Mouse (Mus musculus) myocyte (in vitro differentiated cells): Measurements from ENCODE around the gene March1. TPM values are rescaled to one million over a fixed set of nuclear protein-coding genes. Genes with fewer than 3 reads are reported as not detected.

ENCODE experiments used
- H3K27me3 ChIP-seq: one replicate; pipeline ENCODE4 v1.6.1; 2011; ENCODE audit not compliant: control insufficient read depth, insufficient read depth, insufficient read length
- H3K36me3 ChIP-seq: one replicate; pipeline ENCODE4 v1.6.1; 2011; ENCODE audit not compliant: control insufficient read depth, insufficient read depth
- H3K4me2 ChIP-seq: one replicate; pipeline ENCODE4 v1.6.1; 2011; ENCODE audit warnings: low read depth, control low read depth
- H3K4me3 ChIP-seq: one replicate; pipeline ENCODE4 v1.5.1; 2011; ENCODE audit warnings: mild to moderate bottlenecking, control low read depth, moderate library complexity
- H3K79me2 ChIP-seq: one replicate; pipeline ENCODE4 v1.6.1; 2011; ENCODE audit not compliant: control insufficient read depth, insufficient read depth
- H3ac ChIP-seq: one replicate; pipeline ENCODE4 v1.6.1; 2011; ENCODE audit not compliant: control insufficient read depth, insufficient read length
- CEBPB ChIP-seq: IDR thresholded peaks from 2 replicates; pipeline ENCODE4 v1.6.1; 2011; ENCODE audit warnings: mild to moderate bottlenecking, moderate library complexity; ENCODE audit not compliant: poor library complexity, insufficient read depth, severe bottlenecking
- E2F4 ChIP-seq: IDR thresholded peaks from one replicate; pipeline ENCODE4 v1.6.1; 2011; ENCODE audit warnings: mild to moderate bottlenecking, control low read depth, moderate library complexity; ENCODE audit not compliant: insufficient read depth
- MAX ChIP-seq: IDR thresholded peaks from one replicate; pipeline ENCODE4 v1.6.1; 2011; ENCODE audit warnings: low read depth, mild to moderate bottlenecking, control low read depth
- MYOD1 ChIP-seq, 3 experiments: IDR thresholded peaks; one replicate each; pipeline ENCODE4 v1.6.1; 2011; ENCODE audit warnings: control low read depth in 2 of 3, low read depth in 2 of 3, mild to moderate bottlenecking in 2 of 3, moderate library complexity in 1 of 3; ENCODE audit not compliant: insufficient read length in 2 of 3, control insufficient read depth in 1 of 3
- MYOG ChIP-seq, 3 experiments: IDR thresholded peaks; one replicate each; pipeline ENCODE4 v1.6.1; 2011; ENCODE audit warnings: control low read depth in 2 of 3, low read depth in 2 of 3, mild to moderate bottlenecking in 2 of 3; ENCODE audit not compliant: insufficient read length in 2 of 3, control insufficient read depth in 1 of 3, insufficient read depth in 1 of 3
- POLR2A ChIP-seq: IDR thresholded peaks from one replicate; pipeline ENCODE4 v1.6.1; 2011; ENCODE audit warnings: low read depth, mild to moderate bottlenecking, control low read depth, moderate library complexity; ENCODE audit not compliant: insufficient read length
- POLR2AphosphoS2 ChIP-seq: IDR thresholded peaks from one replicate; pipeline ENCODE4 v1.6.1; 2011; ENCODE audit warnings: low read depth, control low read depth; ENCODE audit not compliant: insufficient read length
- REST ChIP-seq: IDR thresholded peaks from one replicate; pipeline ENCODE4 v1.6.1; 2011; ENCODE audit warnings: mild to moderate bottlenecking, control low read depth, moderate library complexity; ENCODE audit not compliant: insufficient read depth, insufficient read length
- SRF ChIP-seq: IDR thresholded peaks from one replicate; pipeline ENCODE4 v1.6.1; 2011; ENCODE audit warnings: low read depth; ENCODE audit not compliant: control insufficient read depth, insufficient read length
- TCF12 ChIP-seq: IDR thresholded peaks from one replicate; pipeline ENCODE4 v1.6.1; 2011; ENCODE audit warnings: mild to moderate bottlenecking, control low read depth; ENCODE audit not compliant: poor library complexity, insufficient read depth, severe bottlenecking
- TCF3 ChIP-seq: IDR thresholded peaks from one replicate; pipeline ENCODE4 v1.6.1; 2011; ENCODE audit warnings: low read depth, control low read depth; ENCODE audit not compliant: insufficient read length
- USF1 ChIP-seq: IDR thresholded peaks from one replicate; pipeline ENCODE4 v1.6.1; 2011; ENCODE audit warnings: low read depth, mild to moderate bottlenecking, control low read depth, moderate library complexity
- polyA plus RNA-seq: library from polyadenylated mRNA; unstranded; fragments of >200 nt; fragmentation: generic; extraction: Trizol; gene quantifications from one replicate; pipeline ENCODE4 v1.2.1, GENCODE M21; 2012; ENCODE audit warnings: missing spikeins

March1 gene
- polyA plus RNA-seq, 1 experiment = 0.06 TPM

GRCm38 (mm10) chr8:65645502-65645901 lies 27.8 kb downstream of the March1 start:
- Histone ChIP-seq H3K79me2 (no peaks in the 10 kb centered on the region), H3K4me3 (no peak overlapping the region), H3ac (no peak overlapping the region), H3K4me2 (peak overlapping the region; percentile 20), H3K36me3 (no peaks in the 10 kb centered on the region), H3K27me3 (no peaks in the 10 kb centered on the region)
- TF ChIP-seq POLR2A (no peak), POLR2AphosphoS2 (no peak), USF1 (no peak), CEBPB (no peak), TCF12 (no peak), MAX (no peak), MYOD1 (IDR thresholded peaks at IDR 0.05; ENCODE audit: control insufficient read depth in 1 of 3, insufficient read length in 2 of 3, low read depth in 2 of 3) (no peak), MYOG (IDR thresholded peaks at IDR 0.05; ENCODE audit: control insufficient read depth in 1 of 3, insufficient read depth in 1 of 3, insufficient read length in 2 of 3, low read depth in 2 of 3) (no peak), E2F4 (no peak), TCF3 (no peak), REST (no peak), SRF (no peak)

- no peaks in the 10 kb centered on the region for H3K27me3 ChIP-seq
- no peak overlapping the region for H3K4me3 ChIP-seq
- no peaks in the 10 kb centered on the region for H3K36me3 ChIP-seq
- TF ChIP-seq CEBPB = no peak
- no peak for TF ChIP-seq POLR2AphosphoS2
- no peak for TF ChIP-seq TCF3
- no peak for TF ChIP-seq TCF12
- TF ChIP-seq MAX = no peak
- TF ChIP-seq POLR2A = no peak
- no peak for TF ChIP-seq USF1
- TF ChIP-seq SRF = no peak
- TF ChIP-seq MYOD1 (IDR thresholded peaks at IDR 0.05; ENCODE audit: control insufficient read depth in 1 of 3, insufficient read length in 2 of 3, low read depth in 2 of 3) = no peak
- no peak for TF ChIP-seq MYOG (IDR thresholded peaks at IDR 0.05; ENCODE audit: control insufficient read depth in 1 of 3, insufficient read depth in 1 of 3, insufficient read length in 2 of 3, low read depth in 2 of 3)
- no peak for TF ChIP-seq REST
- no peak for TF ChIP-seq E2F4
- peak overlapping the region; percentile 7 for H3K4me2 ChIP-seq
- no peaks in the 10 kb centered on the region for H3K79me2 ChIP-seq
- no peak overlapping the region for H3ac ChIP-seq
These were observed 28.2 kb downstream of the March1 start for GRCm38 (mm10) chr8:65645945-65646344.

GRCm38 (mm10) chr8:65655924-65656323 lies 38.2 kb downstream of the March1 start:
- Histone ChIP-seq H3ac (no peak overlapping the region), H3K4me2 (peak overlapping the region; percentile 18), H3K4me3 (no peak overlapping the region), H3K27me3 (no peaks in the 10 kb centered on the region), H3K36me3 (no peaks in the 10 kb centered on the region), H3K79me2 (no peaks in the 10 kb centered on the region)
- TF ChIP-seq USF1 (no peak), MYOG (IDR thresholded peaks at IDR 0.05; ENCODE audit: control insufficient read depth in 1 of 3, insufficient read depth in 1 of 3, insufficient read length in 2 of 3, low read depth in 2 of 3) (peak in 1 of 3 experiments; percentile 62), MYOD1 (IDR thresholded peaks at IDR 0.05; ENCODE audit: control insufficient read depth in 1 of 3, insufficient read length in 2 of 3, low read depth in 2 of 3) (peak in 2 of 3 experiments; percentile 48 to 80), TCF3 (no peak)

GRCm38 (mm10) chr8:65661885-65662284 lies 44.2 kb downstream of the March1 start:
- no peaks in the 10 kb centered on the region for H3K27me3 ChIP-seq
- H3K79me2 ChIP-seq = no peaks in the 10 kb centered on the region
- TF ChIP-seq MYOG (IDR thresholded peaks at IDR 0.05; ENCODE audit: control insufficient read depth in 1 of 3, insufficient read depth in 1 of 3, insufficient read length in 2 of 3, low read depth in 2 of 3) = no peak
- no peak for TF ChIP-seq MYOD1 (IDR thresholded peaks at IDR 0.05; ENCODE audit: control insufficient read depth in 1 of 3, insufficient read length in 2 of 3, low read depth in 2 of 3)
- TF ChIP-seq TCF3 = no peak
- no peak for TF ChIP-seq CEBPB
- TF ChIP-seq TCF12 = no peak
- no peak for TF ChIP-seq REST
- TF ChIP-seq USF1 = no peak
- no peak for TF ChIP-seq E2F4
- TF ChIP-seq POLR2AphosphoS2 = no peak
- TF ChIP-seq POLR2A = no peak
- no peak for TF ChIP-seq MAX
- TF ChIP-seq SRF = no peak
- H3ac ChIP-seq = no peak overlapping the region
- no peaks in the 10 kb centered on the region for H3K36me3 ChIP-seq
- no peak overlapping the region for H3K4me2 ChIP-seq
- H3K4me3 ChIP-seq = no peak overlapping the region

GRCm38 (mm10) chr8:65665786-65666185 lies 48.1 kb downstream of the March1 start:
- Histone ChIP-seq H3K79me2 (no peaks in the 10 kb centered on the region), H3K27me3 (no peaks in the 10 kb centered on the region), H3ac (no peak overlapping the region), H3K4me3 (no peak overlapping the region), H3K4me2 (no peak overlapping the region), H3K36me3 (no peaks in the 10 kb centered on the region)
- TF ChIP-seq CEBPB (no peak), USF1 (no peak), MYOD1 (IDR thresholded peaks at IDR 0.05; ENCODE audit: control insufficient read depth in 1 of 3, insufficient read length in 2 of 3, low read depth in 2 of 3) (no peak), SRF (no peak), TCF3 (no peak), POLR2A (no peak), REST (no peak), MYOG (IDR thresholded peaks at IDR 0.05; ENCODE audit: control insufficient read depth in 1 of 3, insufficient read depth in 1 of 3, insufficient read length in 2 of 3, low read depth in 2 of 3) (no peak), E2F4 (no peak), TCF12 (no peak), MAX (no peak), POLR2AphosphoS2 (no peak)
